Mouse (Mus musculus) right cerebral cortex, postnatal 25 days (tissue): ENCODE data around the gene Gfm2.

Source experiments
- DNase-seq: peaks from one replicate; pipeline ENCODE4 v3.0.0; 2022

The Gfm2 gene

GRCm38 (mm10) chr13:97193420-97193819 lies 55.7 kb downstream of the Gfm2 start:
- peak; percentile 38 for DNase-seq

- DNase-seq: no peak
Measured at GRCm38 (mm10) chr13:97196186-97196924, 58.6 kb downstream of the Gfm2 start.

- DNase-seq: no peak
Measured at GRCm38 (mm10) chr13:97196925-97197218, 59.1 kb downstream of the Gfm2 start.

- peak; percentile 89 for DNase-seq
Measured at GRCm38 (mm10) chr13:97197932-97198562, 60.3 kb downstream of the Gfm2 start, which contains the start of gene Hexb. Gene Hexb, minus strand, starts transcription at chr13:97198357.

- no peak for DNase-seq
Measured at GRCm38 (mm10) chr13:97199123-97199522, 61.4 kb downstream of the Gfm2 start.

GRCm38 (mm10) chr13:97201076-97201475 lies 63.3 kb downstream of the Gfm2 start:
- no peak for DNase-seq

- DNase-seq: no peak
Measured at GRCm38 (mm10) chr13:97201896-97202295, 64.2 kb downstream of the Gfm2 start.

GRCm38 (mm10) chr13:97205052-97205701 lies 67.4 kb downstream of the Gfm2 start:
- peak; percentile 84 for DNase-seq

GRCm38 (mm10) chr13:97206046-97206445 lies 68.3 kb downstream of the Gfm2 start:
- no peak for DNase-seq

- no peak for DNase-seq
Measured at GRCm38 (mm10) chr13:97207472-97208111, 69.9 kb downstream of the Gfm2 start.

- DNase-seq: no peak
Measured at GRCm38 (mm10) chr13:97208112-97208478, 70.4 kb downstream of the Gfm2 start.

- no peak for DNase-seq
Measured at GRCm38 (mm10) chr13:97208500-97209010, 70.8 kb downstream of the Gfm2 start.

GRCm38 (mm10) chr13:97214583-97215268 lies 77.0 kb downstream of the Gfm2 start:
- DNase-seq: no peak

- no peak for DNase-seq
Measured at GRCm38 (mm10) chr13:97215563-97215962, 77.8 kb downstream of the Gfm2 start.

- DNase-seq: no peak
Measured at GRCm38 (mm10) chr13:97216196-97216595, 78.5 kb downstream of the Gfm2 start.

- DNase-seq: no peak
Measured at GRCm38 (mm10) chr13:97220022-97220421, 82.3 kb downstream of the Gfm2 start.

GRCm38 (mm10) chr13:97223856-97224255 lies 86.1 kb downstream of the Gfm2 start:
- DNase-seq: no peak

GRCm38 (mm10) chr13:97224341-97224982 lies 86.7 kb downstream of the Gfm2 start:
- DNase-seq: no peak

- no peak for DNase-seq
Measured at GRCm38 (mm10) chr13:97225130-97225529, 87.4 kb downstream of the Gfm2 start.

- DNase-seq: no peak
Measured at GRCm38 (mm10) chr13:97227795-97228194, 90.1 kb downstream of the Gfm2 start.

- DNase-seq: no peak
Measured at GRCm38 (mm10) chr13:97230101-97230500, 92.4 kb downstream of the Gfm2 start.
